Mouse (Mus musculus) kidney, adult 2 months (tissue): Measurements from ENCODE around the gene Serpine3. TPM values are rescaled to one million over a fixed set of nuclear protein-coding genes. Genes with fewer than 3 reads are reported as not detected.
"Not testable (repeated sequence)": the region's sequence is repeated elsewhere in the genome, so short reads cannot be mapped to it uniquely, and the experiment has no call there.

Source experiments
- DNase-seq: peaks from one replicate; pipeline ENCODE4 v3.0.0; 2021
- H3K27ac ChIP-seq: fragments of 200-500 bp; 2 replicates; pipeline ENCODE4 v1.5.1; 2012; ENCODE audit warnings: low read depth, low read length, control low read depth, inconsistent platforms; ENCODE audit not compliant: insufficient read depth
- H3K27me3 ChIP-seq: fragments of 200-500 bp; replicated peaks from 2 replicates; pipeline ENCODE4 v1.6.1; 2012; ENCODE audit warnings: mild to moderate bottlenecking, moderate library complexity, low read length, inconsistent platforms; ENCODE audit not compliant: control insufficient read depth, insufficient read depth
- H3K36me3 ChIP-seq: fragments of 200-500 bp; 2 replicates; pipeline ENCODE4 v1.6.1; 2012; ENCODE audit warnings: mild to moderate bottlenecking, moderate library complexity, low read length, inconsistent platforms; ENCODE audit not compliant: control insufficient read depth, insufficient read depth
- H3K4me1 ChIP-seq: fragments of 200-500 bp; 2 replicates; pipeline ENCODE4 v1.6.1; 2011; ENCODE audit warnings: low read length; ENCODE audit not compliant: control insufficient read depth, insufficient read depth
- H3K4me3 ChIP-seq: fragments of 200-500 bp; 2 replicates; pipeline ENCODE4 v1.5.1; 2011; ENCODE audit warnings: mild to moderate bottlenecking, low read depth, low read length, control low read depth; ENCODE audit not compliant: insufficient read depth
- CTCF ChIP-seq: fragments of 200-500 bp; conservative IDR thresholded peaks from 2 replicates; pipeline ENCODE4 v1.5.1; 2011; ENCODE audit warnings: low read depth, mild to moderate bottlenecking, control low read depth, low read length, moderate library complexity, mixed read lengths; ENCODE audit not compliant: insufficient read depth, insufficient read length
- POLR2A ChIP-seq: fragments of 200-500 bp; IDR thresholded peaks from one replicate; pipeline ENCODE4 v1.6.1; 2011; ENCODE audit warnings: low read depth, low read length, control low read depth
- WGBS: fragments of 180-500 bp; shearing (Covaris S2); methylation state at CpG from one replicate; pipeline ENCODE4 v1.1.7; 2018; 5-methylcytosine and 5-hydroxymethylcytosine counted together
- polyA plus RNA-seq: library from polyadenylated mRNA; depleted of rRNA; stranded (reverse); fragments of >200 nt; gene quantifications from 2 replicates; pipeline ENCODE4 v1.2.3, GENCODE M21; 2012

Gene Serpine3
- polyA plus RNA-seq, 1 experiment: not detected

DNA sequence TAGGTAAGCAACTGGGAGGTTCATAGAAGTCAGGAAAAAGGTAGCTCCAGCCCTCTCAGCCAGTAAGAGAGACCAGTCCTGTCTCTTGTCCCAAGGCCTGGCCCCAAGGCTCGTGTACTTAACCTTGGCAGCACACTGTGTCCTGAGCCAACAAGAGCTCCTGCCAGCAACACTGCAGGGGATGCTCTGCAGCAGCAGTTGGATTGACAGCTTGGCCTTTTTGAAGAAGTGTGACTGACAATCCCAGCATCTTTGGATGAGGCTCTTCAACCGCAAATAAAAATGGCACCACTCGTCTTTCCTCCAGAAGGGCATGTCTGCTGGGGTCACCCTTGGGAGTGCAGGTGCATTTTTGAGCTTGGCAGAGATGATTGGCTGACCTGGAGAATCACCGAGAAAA, 23.1 kb upstream of the Serpine3 start:
- H3K36me3 ChIP-seq: no peaks in the 10 kb centered on the region
- H3K4me1 ChIP-seq: no peaks in the 10 kb centered on the region
- no peak overlapping the region for H3K4me3 ChIP-seq
- H3K27me3 ChIP-seq: no peaks in the 10 kb centered on the region
- TF ChIP-seq CTCF: no peak
- no peak for TF ChIP-seq POLR2A
- WGBS: 78% methylated on average over 4 of the region's 4 CpGs
- DNase-seq: no peak
- H3K27ac ChIP-seq: no peak overlapping the region

DNA sequence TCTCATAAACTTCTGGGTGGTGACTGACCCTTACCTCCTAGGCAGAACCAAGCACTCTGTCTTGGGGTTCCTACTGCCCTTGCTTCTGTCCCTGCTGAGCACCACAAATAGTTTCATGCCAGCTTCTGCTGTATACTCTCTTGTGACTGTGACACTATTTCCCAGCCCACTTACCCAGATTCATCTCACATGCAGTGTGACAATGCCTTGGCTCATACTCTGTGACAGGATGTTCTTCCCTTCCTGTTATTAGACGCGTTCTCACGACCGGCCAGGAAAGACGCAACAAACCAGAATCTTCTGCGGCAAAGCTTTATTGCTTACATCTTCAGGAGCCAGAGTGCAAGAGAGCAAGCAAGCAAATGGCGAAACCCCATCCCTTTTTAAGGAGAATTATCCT, 21.1 kb upstream of the Serpine3 start:
- 62% methylated on average over 6 of the region's 7 CpGs for WGBS
- peak; percentile 20 for DNase-seq
- not testable (repeated sequence) for H3K4me3 ChIP-seq, H3K4me1 ChIP-seq, H3K36me3 ChIP-seq, H3K27ac ChIP-seq, H3K27me3 ChIP-seq

DNA sequence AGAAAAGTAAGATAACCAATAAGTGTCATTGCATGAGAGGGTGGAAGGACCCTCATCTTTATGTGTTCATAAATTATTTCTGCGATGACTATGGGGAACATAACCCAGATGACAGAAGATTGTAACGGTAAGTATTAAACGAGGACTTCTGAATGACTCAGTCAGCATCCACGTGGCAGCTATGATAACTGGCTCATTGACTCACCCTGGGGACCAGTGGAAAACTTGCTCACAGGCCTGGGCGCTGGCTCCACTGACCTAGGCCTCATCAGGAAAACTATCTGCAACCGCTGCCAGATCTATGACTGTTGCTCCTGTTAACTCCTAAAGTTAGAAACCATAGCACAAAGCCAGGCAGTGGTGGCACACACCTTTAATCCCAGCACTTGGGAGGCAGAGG, 15.1 kb upstream of the Serpine3 start:
- no peaks in the 10 kb centered on the region for H3K36me3 ChIP-seq
- DNase-seq: no peak
- H3K27ac ChIP-seq: no peak overlapping the region
- 88% methylated on average over 6 of the region's 6 CpGs for WGBS
- no peaks in the 10 kb centered on the region; the same call in 1 of the 2 replicates for H3K27me3 ChIP-seq
- no peaks in the 10 kb centered on the region for H3K4me1 ChIP-seq
- H3K4me3 ChIP-seq: no peak overlapping the region
- no peak for TF ChIP-seq CTCF
- TF ChIP-seq POLR2A: no peak

DNA sequence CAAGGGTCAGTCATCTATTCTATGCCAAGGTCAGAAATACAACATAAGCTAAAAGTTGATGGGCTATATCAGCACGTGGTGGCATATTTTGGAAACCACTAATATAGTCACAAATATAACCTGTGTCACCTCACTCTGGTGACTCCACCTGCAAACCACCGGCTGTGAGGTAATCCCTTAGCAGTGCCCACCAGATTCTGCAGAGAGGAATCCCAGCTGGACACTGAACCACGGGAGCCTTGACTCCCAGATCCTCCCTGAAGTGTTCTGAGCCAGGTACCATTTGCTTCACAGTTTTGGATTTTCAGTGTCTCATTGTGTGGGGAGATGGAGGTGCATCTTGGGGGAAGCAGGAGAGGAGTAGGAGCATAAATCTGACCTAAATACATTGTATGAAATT, 13.1 kb upstream of the Serpine3 start:
- H3K4me1 ChIP-seq: no peaks in the 10 kb centered on the region
- H3K4me3 ChIP-seq: no peak overlapping the region
- no peaks in the 10 kb centered on the region for H3K36me3 ChIP-seq
- WGBS: 68% methylated on average over 3 of the region's 3 CpGs
- no peak overlapping the region for H3K27ac ChIP-seq
- TF ChIP-seq CTCF (no peak), POLR2A (no peak)
- no peak for DNase-seq
- H3K27me3 ChIP-seq: no peaks in the 10 kb centered on the region; the same call in 1 of the 2 replicates

DNA sequence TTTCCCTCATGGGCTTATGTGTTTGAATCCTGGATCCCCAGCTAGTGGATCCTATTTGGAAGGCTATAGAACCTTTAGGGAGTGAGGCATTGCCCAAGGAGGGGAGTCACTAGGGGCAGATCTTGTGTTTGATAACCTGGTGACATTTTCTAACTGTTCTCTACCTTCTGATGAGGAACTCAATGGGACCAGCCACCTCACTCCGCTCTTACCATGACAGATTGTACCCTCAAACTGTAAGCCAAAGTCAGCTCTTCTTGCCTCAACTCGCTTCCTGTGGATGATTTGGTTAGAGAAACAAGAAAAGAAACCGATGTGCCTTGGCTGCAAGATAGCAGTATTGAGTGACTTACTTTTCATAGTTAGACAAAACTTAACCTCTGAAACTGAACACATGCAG, 11.7 kb upstream of the Serpine3 start:
- TF ChIP-seq CTCF: no peak
- TF ChIP-seq POLR2A: no peak
- Histone ChIP-seq H3K4me1 (no peaks in the 10 kb centered on the region), H3K4me3 (no peak overlapping the region), H3K36me3 (no peaks in the 10 kb centered on the region), H3K27ac (no peak overlapping the region), H3K27me3 (no peaks in the 10 kb centered on the region; the same call in 1 of the 2 replicates)
- no peak for DNase-seq
- 95% methylated on average over 3 of the region's 3 CpGs for WGBS

DNA sequence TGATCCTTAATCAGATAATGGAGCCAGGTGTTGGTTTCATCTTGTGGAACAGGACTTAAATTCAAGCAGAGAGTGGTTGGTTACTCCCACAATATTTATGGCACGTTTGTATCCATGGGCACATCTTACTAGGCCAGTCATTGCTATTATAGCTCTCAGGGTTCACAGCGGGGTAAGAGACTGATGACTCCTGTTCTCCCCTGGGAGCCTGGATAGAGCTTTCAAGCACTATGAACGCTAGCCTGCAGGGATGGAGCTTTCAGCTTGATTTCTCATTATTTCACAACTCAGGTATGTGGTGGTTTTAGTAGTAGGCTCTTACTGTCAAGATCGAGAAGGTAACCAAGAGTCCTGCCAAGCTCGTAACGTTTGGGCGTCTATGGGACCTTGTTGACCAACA, 7.5 kb upstream of the Serpine3 start:
- TF ChIP-seq POLR2A (no peak), CTCF (no peak)
- Histone ChIP-seq H3K27ac (no peak overlapping the region), H3K27me3 (no peaks in the 10 kb centered on the region; the same call in 1 of the 2 replicates), H3K36me3 (no peaks in the 10 kb centered on the region), H3K4me3 (no peak overlapping the region), H3K4me1 (no peaks in the 10 kb centered on the region)
- no peak for DNase-seq
- WGBS: 83% methylated on average over 7 of the region's 7 CpGs

DNA sequence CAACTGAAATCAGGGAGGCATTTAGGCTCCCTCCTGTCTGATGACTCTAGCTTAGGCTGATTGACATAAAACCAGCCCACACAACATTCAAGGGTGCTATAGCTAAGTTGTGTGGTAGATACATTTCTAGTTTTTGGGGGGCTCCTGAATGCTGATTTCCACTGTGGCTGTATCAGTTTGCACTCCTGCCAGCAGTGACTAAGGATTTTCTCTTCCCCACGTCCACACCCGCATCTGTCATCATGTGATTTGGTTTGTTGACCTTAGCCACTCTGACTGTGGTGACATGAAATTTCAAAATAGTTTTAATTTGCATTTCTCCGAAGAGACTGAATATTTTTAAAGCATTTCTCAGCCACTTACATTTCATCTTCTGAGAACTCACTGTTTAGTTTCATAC, 6.0 kb upstream of the Serpine3 start:
- Histone ChIP-seq H3K27ac (no peak overlapping the region), H3K4me3 (no peak overlapping the region), H3K4me1 (no peaks in the 10 kb centered on the region), H3K36me3 (no peaks in the 10 kb centered on the region), H3K27me3 (no peaks in the 10 kb centered on the region; the same call in 1 of the 2 replicates)
- WGBS: 73% methylated on average over 3 of the region's 3 CpGs
- no peak for TF ChIP-seq POLR2A
- TF ChIP-seq CTCF: no peak
- no peak for DNase-seq

DNA sequence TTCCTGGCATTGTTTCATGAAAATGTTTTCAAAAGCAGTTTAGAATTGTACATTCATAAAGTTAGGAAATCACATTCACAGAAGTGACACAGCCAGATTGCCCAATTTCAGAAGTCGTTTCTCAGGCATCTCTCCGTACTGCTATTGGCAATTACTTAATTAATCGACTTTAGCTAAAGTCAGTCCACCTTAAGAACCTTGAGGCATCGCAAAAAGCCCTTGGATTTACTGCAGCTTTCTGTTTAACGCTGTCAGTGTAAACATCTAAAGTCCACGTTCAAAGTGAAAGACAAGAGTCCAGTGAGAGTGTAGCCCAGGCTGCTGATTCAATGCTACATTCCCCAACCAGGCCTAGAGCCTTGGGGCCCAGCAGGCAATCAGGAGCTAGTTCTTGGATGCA, 1.1 kb upstream of the Serpine3 start:
- TF ChIP-seq CTCF (no peak), POLR2A (no peak)
- H3K4me3 ChIP-seq: no peak overlapping the region
- no peaks in the 10 kb centered on the region for H3K4me1 ChIP-seq
- no peaks in the 10 kb centered on the region for H3K27me3 ChIP-seq
- WGBS: 59% methylated on average over 6 of the region's 6 CpGs
- DNase-seq: no peak
- no peak overlapping the region for H3K27ac ChIP-seq
- no peaks in the 10 kb centered on the region for H3K36me3 ChIP-seq
